Mouse (Mus musculus) spleen, adult 2 months (tissue): ENCODE results near the gene Ttll11. TPM values are rescaled to one million over a fixed set of nuclear protein-coding genes. Genes with fewer than 3 reads are reported as not detected.

Experiments used
- DNase-seq, 2 experiments: peaks; one replicate each; pipeline versions ENCODE4 v3.0.0 to v3.0.0-alpha.2; 2012 to 2021; ENCODE audit warnings: low spot score in 2 of 2, low read depth in 1 of 2
- H3K27ac ChIP-seq: fragments of 200-500 bp; 2 replicates; pipeline ENCODE4 v1.5.1; 2012; ENCODE audit warnings: low read length, inconsistent platforms; ENCODE audit not compliant: insufficient read depth
- H3K27me3 ChIP-seq: fragments of 200-500 bp; 2 replicates; pipeline ENCODE4 v1.6.1; 2012; ENCODE audit warnings: mild to moderate bottlenecking, moderate library complexity, low read length, inconsistent platforms; ENCODE audit not compliant: control insufficient read depth, insufficient read depth
- H3K36me3 ChIP-seq: fragments of 200-500 bp; 2 replicates; pipeline ENCODE4 v1.6.1; 2012; ENCODE audit warnings: mild to moderate bottlenecking, low read length, inconsistent platforms; ENCODE audit not compliant: control insufficient read depth, insufficient read depth
- H3K4me1 ChIP-seq: fragments of 200-500 bp; 2 replicates; pipeline ENCODE4 v1.6.1; 2011; ENCODE audit warnings: inconsistent platforms; ENCODE audit not compliant: control insufficient read depth, insufficient read depth, insufficient read length
- H3K4me3 ChIP-seq: fragments of 200-500 bp; 2 replicates; pipeline ENCODE4 v1.5.1; 2011; ENCODE audit warnings: mild to moderate bottlenecking, inconsistent platforms; ENCODE audit not compliant: insufficient read depth, insufficient read length; ENCODE audit errors: extremely low read depth
- CTCF ChIP-seq: fragments of 200-500 bp; IDR thresholded peaks from 2 replicates; pipeline ENCODE4 v1.5.1; 2011; ENCODE audit warnings: mild to moderate bottlenecking, inconsistent platforms; ENCODE audit not compliant: insufficient read depth, insufficient read length, insufficient replicate concordance; ENCODE audit errors: extremely low read depth
- POLR2A ChIP-seq: fragments of 200-500 bp; IDR thresholded peaks from 2 replicates; pipeline ENCODE4 v1.6.1; 2011; ENCODE audit warnings: low read depth, low read length, inconsistent platforms
- WGBS: fragments of 180-500 bp; shearing (Covaris S2); methylation state at CpG from one replicate; pipeline ENCODE4 v1.1.7; 2018; 5-methylcytosine and 5-hydroxymethylcytosine counted together
- polyA plus RNA-seq: library from polyadenylated mRNA; depleted of rRNA; stranded (reverse); fragments of >200 nt; gene quantifications from 2 replicates; pipeline ENCODE4 v1.2.3, GENCODE M21; 2012; rRNA removed

Ttll11 gene
- 1.3 and 2.0 TPM in 2 replicates for polyA plus RNA-seq

- Histone ChIP-seq H3K27me3 (no peaks in the 10 kb centered on the region), H3K4me3 (peak within 1 kb of the TSS; percentile 87), H3K27ac (peak within 1 kb of the TSS; percentile 30; the same call in 1 of the 2 replicates), H3K4me1 (peaks cover 7% of the 10 kb centered on the region), H3K36me3 (no peaks in the 10 kb centered on the region)
- no peak for TF ChIP-seq POLR2A
- TF ChIP-seq CTCF: no peak
- WGBS: 1% methylated on average over 41 of the region's 42 CpGs
- DNase-seq: peak; percentile 71 to 96
These were observed at the start of gene Ttll11 for GRCm38 (mm10) chr2:35979644-35980021. Ttll11 (minus strand) TSS chr2:35979913.

DNA sequence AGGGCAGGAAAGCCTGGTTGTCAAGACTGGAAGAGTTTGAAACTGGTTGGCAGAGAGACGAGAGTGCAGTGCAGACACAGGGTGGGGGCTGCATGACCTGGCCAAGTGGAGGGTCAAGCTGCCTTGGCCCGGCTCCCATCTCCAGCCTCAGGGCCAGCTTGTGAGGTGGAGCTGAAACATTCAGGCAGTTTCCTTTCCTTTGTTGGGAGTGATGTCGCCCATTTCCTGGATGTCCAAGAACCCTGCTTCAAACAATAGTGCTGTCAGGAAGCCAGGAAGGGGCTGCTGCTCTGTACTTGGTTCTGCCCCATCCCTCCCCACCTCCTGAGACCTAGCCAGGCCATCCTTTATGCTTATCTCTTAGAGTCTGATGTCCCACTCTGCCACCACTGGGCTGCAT is 43.6 kb upstream of the Ttll11 start:
- Histone ChIP-seq H3K36me3 (no peaks in the 10 kb centered on the region), H3K4me3 (no peak overlapping the region), H3K27me3 (no peaks in the 10 kb centered on the region), H3K27ac (no peak overlapping the region), H3K4me1 (no peaks in the 10 kb centered on the region)
- 77% methylated on average over 3 of the region's 3 CpGs for WGBS
- DNase-seq: no peak
- TF ChIP-seq CTCF (no peak), POLR2A (no peak)

DNA sequence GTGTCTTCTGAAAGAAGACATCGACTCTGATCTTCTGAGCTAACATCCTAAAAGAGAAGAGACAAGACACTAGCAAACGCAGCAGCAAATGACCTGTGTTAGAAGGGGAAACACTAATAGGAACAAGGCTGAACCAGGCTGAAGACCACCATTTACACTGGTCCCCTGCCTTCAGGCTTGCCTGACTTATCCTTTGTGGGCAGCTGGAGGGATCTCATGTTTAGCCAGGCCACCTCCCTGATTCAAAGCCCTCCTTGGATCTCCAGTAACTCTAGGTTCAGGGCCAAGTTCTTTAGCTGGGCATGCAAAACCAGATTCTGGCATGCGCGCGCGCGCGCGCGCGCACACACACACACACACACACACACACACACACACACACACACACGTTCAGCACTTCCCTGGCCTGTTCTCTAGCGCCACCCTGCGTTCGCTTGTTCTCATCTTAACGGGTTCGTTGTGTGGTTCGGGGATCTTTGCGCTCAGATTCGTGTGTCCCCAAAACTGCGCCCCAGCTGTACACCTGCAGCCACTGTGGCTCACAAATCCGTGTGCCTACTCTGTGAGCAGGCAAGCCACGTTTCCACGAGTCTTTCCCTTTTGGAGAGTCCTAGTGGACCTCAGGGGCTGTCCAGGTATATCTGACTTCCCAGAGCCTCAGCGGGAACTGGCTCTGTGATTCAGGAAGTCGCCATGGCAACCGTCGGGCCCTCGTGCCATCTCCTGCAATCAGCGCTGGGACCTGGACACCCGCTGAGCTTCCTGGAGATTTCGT is 41.9 kb upstream of the Ttll11 start:
- peak; percentile 9 to 14 for DNase-seq
- no peak overlapping the region for H3K4me3 ChIP-seq
- no peaks in the 10 kb centered on the region for H3K36me3 ChIP-seq
- no peaks in the 10 kb centered on the region for H3K27me3 ChIP-seq
- no peak overlapping the region for H3K27ac ChIP-seq
- H3K4me1 ChIP-seq: no peaks in the 10 kb centered on the region
- TF ChIP-seq POLR2A (no peak), CTCF (peak; percentile 8; the same call in 1 of the 2 replicates)
- WGBS: 21% methylated on average over 32 of the region's 32 CpGs

GRCm38 (mm10) chr2:36013010-36013409 is 33.3 kb upstream of the Ttll11 start:
- Histone ChIP-seq H3K27me3 (peaks cover 8% of the 10 kb centered on the region), H3K4me3 (no peak overlapping the region), H3K27ac (no peak overlapping the region), H3K36me3 (no peaks in the 10 kb centered on the region), H3K4me1 (no peaks in the 10 kb centered on the region)
- no peak for TF ChIP-seq POLR2A
- no peak for TF ChIP-seq CTCF
- no peak for DNase-seq
- WGBS: 75% methylated on average over 12 of the region's 12 CpGs

DNA sequence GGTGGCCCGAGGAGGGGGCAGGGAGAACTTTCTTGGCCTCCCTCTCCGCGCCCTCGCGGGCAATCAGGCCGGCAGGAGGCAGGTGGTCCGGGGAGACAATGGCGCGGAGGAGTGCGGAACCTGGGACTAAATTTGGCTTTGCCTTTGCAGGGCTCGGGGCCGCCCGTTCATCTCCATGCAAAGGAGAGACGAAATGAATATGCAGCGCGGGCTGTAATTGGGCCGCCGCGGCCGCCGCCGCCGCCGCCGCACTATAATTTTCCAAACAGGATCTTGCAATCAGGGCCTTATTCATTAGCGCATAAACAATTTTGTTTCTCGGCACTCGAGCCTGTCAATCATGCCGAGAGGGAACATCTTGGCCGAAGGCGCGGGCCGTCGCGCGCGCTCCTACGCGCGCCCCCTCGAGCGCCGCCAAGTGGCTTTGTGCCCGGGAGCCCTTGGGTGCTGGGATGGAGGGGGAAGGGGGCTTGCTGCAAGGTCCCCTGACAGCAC is 31.7 kb upstream of the Ttll11 start:
- no peak overlapping the region for H3K4me3 ChIP-seq
- WGBS: 3% methylated on average over 44 of the region's 44 CpGs
- no peak for DNase-seq
- peaks cover 8% of the 10 kb centered on the region for H3K27me3 ChIP-seq
- TF ChIP-seq POLR2A: no peak
- no peak for TF ChIP-seq CTCF
- no peak overlapping the region for H3K27ac ChIP-seq
- no peaks in the 10 kb centered on the region for H3K4me1 ChIP-seq
- H3K36me3 ChIP-seq: no peaks in the 10 kb centered on the region

- no peak overlapping the region for H3K4me3 ChIP-seq
- H3K4me1 ChIP-seq: no peaks in the 10 kb centered on the region
- no peaks in the 10 kb centered on the region for H3K36me3 ChIP-seq
- 84% methylated on average over 8 of the region's 8 CpGs for WGBS
- peaks cover 8% of the 10 kb centered on the region for H3K27me3 ChIP-seq
- DNase-seq: no peak
- H3K27ac ChIP-seq: no peak overlapping the region
- TF ChIP-seq POLR2A: no peak
- no peak for TF ChIP-seq CTCF
These were observed 30.9 kb upstream of the Ttll11 start for GRCm38 (mm10) chr2:36010579-36010978.

- DNase-seq: peak; percentile 7 to 54
- Histone ChIP-seq H3K4me3 (no peak overlapping the region), H3K27me3 (peaks cover 8% of the 10 kb centered on the region), H3K4me1 (no peaks in the 10 kb centered on the region), H3K36me3 (no peaks in the 10 kb centered on the region), H3K27ac (no peak overlapping the region)
- TF ChIP-seq CTCF (peak; percentile 80; the same call in 1 of the 2 replicates), POLR2A (no peak)
- WGBS: 23% methylated on average over 4 of the region's 4 CpGs
These were observed 29.7 kb upstream of the Ttll11 start for GRCm38 (mm10) chr2:36009386-36009785.
